Mouse (Mus musculus) liver, adult 2 months (tissue): ENCODE data around the gene Cemip2. TPM values are rescaled to one million over a fixed set of nuclear protein-coding genes. Genes with fewer than 3 reads are reported as not detected.

Experiments used
- DNase-seq: peaks from one replicate; pipeline ENCODE4 v3.0.0-alpha.2; 2011; ENCODE audit warnings: low read depth, low spot score; ENCODE audit errors: extremely low read depth
- H3K27ac ChIP-seq: fragments of 200-500 bp; replicated peaks from 2 replicates; pipeline ENCODE4 v1.5.1; 2012; ENCODE audit warnings: low read depth, mild to moderate bottlenecking, control low read depth, inconsistent platforms, low read length; ENCODE audit not compliant: insufficient read depth
- H3K27me3 ChIP-seq: fragments of 200-500 bp; 2 replicates; pipeline ENCODE4 v1.6.1; 2012; ENCODE audit warnings: mild to moderate bottlenecking, moderate library complexity, low read length, inconsistent platforms; ENCODE audit not compliant: control insufficient read depth, insufficient read depth
- H3K36me3 ChIP-seq: fragments of 200-500 bp; 2 replicates; pipeline ENCODE4 v1.6.1; 2012; ENCODE audit warnings: low read length, inconsistent platforms; ENCODE audit not compliant: control insufficient read depth, insufficient read depth
- H3K4me1 ChIP-seq: fragments of 200-500 bp; 2 replicates; pipeline ENCODE4 v1.6.1; 2011; ENCODE audit warnings: low read length; ENCODE audit not compliant: control insufficient read depth, insufficient read depth
- H3K4me3 ChIP-seq: fragments of 200-500 bp; 2 replicates; pipeline ENCODE4 v1.5.1; 2011; ENCODE audit warnings: low read depth, mild to moderate bottlenecking, control low read depth, low read length, moderate library complexity; ENCODE audit not compliant: insufficient read depth
- H3K79me2 ChIP-seq: fragments of 200-500 bp; 2 replicates; pipeline ENCODE4 v1.6.1; 2012; ENCODE audit warnings: inconsistent platforms, mild to moderate bottlenecking, low read length, moderate library complexity; ENCODE audit not compliant: control insufficient read depth, insufficient read depth
- H3K9ac ChIP-seq: fragments of 200-500 bp; 2 replicates; pipeline ENCODE4 v1.6.1; 2012; ENCODE audit warnings: low read depth, mild to moderate bottlenecking, control low read depth, inconsistent platforms, low read length
- CTCF ChIP-seq: fragments of 200-500 bp; IDR thresholded peaks from 2 replicates; pipeline ENCODE4 v1.5.1; 2011; ENCODE audit warnings: low read depth, low read length, control low read depth
- POLR2A ChIP-seq: fragments of 200-500 bp; IDR thresholded peaks from 2 replicates; pipeline ENCODE4 v1.6.1; 2011; ENCODE audit warnings: low read length, control low read depth; ENCODE audit not compliant: insufficient read depth; ENCODE audit errors: extremely low read depth
- WGBS: fragments of 180-500 bp; shearing (Covaris S2); methylation state at CpG from one replicate; pipeline ENCODE4 v1.1.7; 2018; 5-methylcytosine and 5-hydroxymethylcytosine counted together
- polyA plus RNA-seq: library from polyadenylated mRNA; depleted of rRNA; stranded (reverse); fragments of >200 nt; gene quantifications from 2 replicates; pipeline ENCODE4 v1.2.3, GENCODE M21; 2012
- total RNA-seq: library from RNA; depleted of rRNA; stranded (reverse); fragments of >200 nt; gene quantifications from 2 replicates; pipeline ENCODE4 v1.2.3, GENCODE M21; 2014

Cemip2 gene
- total and polyA plus RNA-seq, 2 experiments, result 2.9 to 18.1 TPM

DNA sequence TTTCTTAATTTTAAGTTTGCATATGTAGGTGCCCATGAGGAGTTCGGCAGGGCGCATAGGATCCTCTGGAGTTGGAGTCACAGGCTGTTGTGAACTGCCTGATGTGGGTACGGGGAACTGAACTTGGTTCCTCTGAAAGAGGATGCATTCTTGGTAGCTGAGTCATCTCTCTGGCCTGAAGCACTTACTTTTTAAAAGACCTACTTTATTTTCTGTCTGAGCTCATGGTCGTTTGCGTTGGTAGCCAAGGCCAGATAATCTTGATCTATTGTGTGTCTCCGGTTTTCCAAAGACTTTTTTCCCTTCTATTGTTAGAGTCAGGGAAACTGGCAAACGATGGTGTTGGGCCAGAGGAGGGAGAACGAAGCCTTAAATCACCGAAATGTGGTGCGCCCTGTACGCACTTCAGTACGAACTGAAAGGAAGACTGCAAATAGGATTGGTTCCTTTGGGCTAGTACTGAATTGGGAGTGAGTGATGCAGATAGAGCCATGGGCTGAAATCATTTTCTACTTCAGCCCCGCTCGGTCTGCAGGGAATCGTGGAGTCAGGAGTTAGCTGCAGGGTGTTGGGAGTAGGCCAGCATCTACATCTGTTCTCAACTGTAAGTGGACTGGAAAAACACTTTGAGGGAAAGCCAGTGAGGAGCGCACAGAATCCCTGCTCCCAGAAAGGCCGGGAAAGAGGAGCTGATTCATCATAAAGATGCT is 40.1 kb upstream of the Cemip2 start:
- Histone ChIP-seq H3K4me1 (0 out of 2 replicates have a peak, but pooled peaks cover 2% of the 10 kb centered on the region), H3K36me3 (no peaks in the 10 kb centered on the region), H3K79me2 (no peaks in the 10 kb centered on the region), H3K27me3 (no peaks in the 10 kb centered on the region), H3K9ac (no peak overlapping the region), H3K4me3 (no peak overlapping the region), H3K27ac (peak overlapping the region; percentile 71)
- peak; percentile 10 for DNase-seq
- 64% methylated on average over 17 of the region's 17 CpGs for WGBS
- no peak for TF ChIP-seq POLR2A
- TF ChIP-seq CTCF, result no peak

DNA sequence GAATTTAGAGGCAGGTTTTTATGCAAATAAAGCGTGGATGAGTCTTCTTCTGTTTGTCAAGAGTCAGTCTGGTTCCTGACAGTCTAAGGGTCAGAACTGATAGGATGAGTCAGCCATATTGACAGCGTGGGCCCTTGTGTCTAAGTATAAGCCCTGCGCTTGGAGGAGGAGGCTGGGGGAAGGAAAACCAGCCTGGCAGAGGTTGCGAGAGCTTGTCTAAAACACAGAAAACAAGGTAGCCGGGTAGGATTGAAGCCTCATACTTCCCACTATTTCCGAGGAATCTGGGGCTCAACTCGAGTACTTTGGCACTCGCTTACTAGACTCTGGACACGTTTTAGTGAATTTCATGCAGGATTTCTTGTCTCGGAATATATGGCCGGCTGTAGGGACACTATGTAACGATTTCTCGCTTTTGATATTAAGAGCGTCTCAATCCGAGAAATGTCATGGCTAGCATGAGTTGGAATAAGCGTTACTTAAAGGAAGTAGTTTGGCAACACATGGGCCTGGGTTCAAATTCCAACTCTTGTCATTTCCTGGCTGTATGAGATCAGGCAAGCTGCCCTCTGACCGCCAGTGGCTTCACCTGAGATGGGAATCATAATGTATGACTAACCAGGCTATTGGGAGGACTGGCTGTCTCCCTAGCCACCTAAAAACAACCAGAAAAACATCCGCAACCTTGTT is 39.4 kb upstream of the Cemip2 start:
- Histone ChIP-seq H3K4me1 (0 out of 2 replicates have a peak, but pooled peaks cover 2% of the 10 kb centered on the region), H3K36me3 (no peaks in the 10 kb centered on the region), H3K27me3 (no peaks in the 10 kb centered on the region), H3K9ac (no peak overlapping the region), H3K79me2 (no peaks in the 10 kb centered on the region), H3K4me3 (no peak overlapping the region), H3K27ac (no peak overlapping the region)
- WGBS, result 87% methylated on average over 18 of the region's 18 CpGs
- no peak for DNase-seq
- TF ChIP-seq CTCF, result no peak
- TF ChIP-seq POLR2A, result no peak

DNA sequence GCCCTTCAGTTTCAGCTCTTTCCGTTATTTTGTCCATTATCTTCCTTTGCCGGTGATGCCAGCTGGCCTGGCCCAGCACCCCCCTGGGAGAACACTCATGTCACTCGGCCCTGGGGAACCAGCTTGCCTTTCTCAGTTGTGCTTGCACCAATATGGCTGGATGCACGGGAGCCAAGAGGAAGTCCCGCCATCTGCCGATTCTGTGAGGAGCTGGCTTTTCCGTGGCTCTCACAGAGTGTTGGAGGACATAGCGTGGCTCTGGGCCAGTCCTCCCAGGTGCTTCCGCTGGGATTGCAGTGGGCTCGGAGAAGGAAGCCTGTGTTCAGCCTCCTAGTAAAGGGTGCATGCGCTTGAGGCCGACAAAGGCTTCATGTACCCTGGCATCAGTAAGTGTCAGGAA is 36.0 kb upstream of the Cemip2 start:
- H3K4me1 ChIP-seq, result 0 out of 2 replicates have a peak, but pooled peaks cover 2% of the 10 kb centered on the region
- DNase-seq, result no peak
- H3K9ac ChIP-seq, result no peak overlapping the region
- H3K36me3 ChIP-seq, result no peaks in the 10 kb centered on the region
- no peak overlapping the region for H3K27ac ChIP-seq
- no peak overlapping the region for H3K4me3 ChIP-seq
- H3K27me3 ChIP-seq, result no peaks in the 10 kb centered on the region
- H3K79me2 ChIP-seq, result no peaks in the 10 kb centered on the region
- TF ChIP-seq CTCF (no peak), POLR2A (no peak)
- WGBS, result 93% methylated on average over 12 of the region's 12 CpGs

DNA sequence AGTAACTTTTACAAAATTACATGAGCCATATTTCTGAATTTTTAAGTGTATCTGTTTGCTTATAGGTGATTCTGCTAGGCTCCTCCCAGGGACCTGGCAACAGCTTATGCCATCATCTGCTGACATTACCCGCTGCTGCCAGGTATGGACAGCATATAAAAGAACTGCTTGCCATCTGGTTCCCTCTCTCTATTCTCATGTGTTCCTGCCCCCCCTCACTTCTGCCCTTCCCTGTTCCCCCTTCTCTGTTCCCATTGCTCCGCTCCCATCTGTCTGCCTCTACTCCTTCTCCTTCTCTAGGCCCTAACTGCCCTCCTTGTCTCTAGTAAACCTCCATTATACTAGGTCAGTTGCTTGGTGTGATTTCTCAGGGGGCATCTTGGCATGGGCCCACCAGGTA is 32.6 kb upstream of the Cemip2 start:
- no peaks in the 10 kb centered on the region for H3K27me3 ChIP-seq
- DNase-seq, result no peak
- no peaks in the 10 kb centered on the region for H3K36me3 ChIP-seq
- no peak overlapping the region for H3K27ac ChIP-seq
- H3K79me2 ChIP-seq, result no peaks in the 10 kb centered on the region
- H3K4me3 ChIP-seq, result no peak overlapping the region
- 96% methylated on average over 2 of the region's 2 CpGs for WGBS
- TF ChIP-seq CTCF (no peak), POLR2A (no peak)
- H3K4me1 ChIP-seq, result no peaks in the 10 kb centered on the region
- H3K9ac ChIP-seq, result no peak overlapping the region

DNA sequence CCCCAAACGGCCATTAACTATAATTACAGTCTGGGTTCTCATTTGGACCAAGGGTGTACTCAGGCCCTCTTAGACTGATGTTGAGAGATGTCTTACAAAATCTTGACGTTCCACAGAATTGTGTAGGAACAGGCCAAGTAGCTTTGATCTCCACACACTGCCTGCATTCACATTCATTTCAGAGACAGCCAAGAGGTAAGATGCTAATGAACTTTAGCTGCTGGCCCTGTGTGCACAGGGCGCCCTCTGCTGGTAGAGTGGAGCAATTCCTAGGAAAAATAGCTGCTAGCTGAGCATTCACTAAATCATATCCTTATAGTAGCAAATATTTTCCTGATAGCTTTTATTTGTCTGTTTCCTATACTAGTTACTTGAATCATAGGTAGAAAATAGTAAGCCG is 30.8 kb upstream of the Cemip2 start:
- Histone ChIP-seq H3K27me3 (no peaks in the 10 kb centered on the region), H3K4me3 (no peak overlapping the region), H3K79me2 (no peaks in the 10 kb centered on the region), H3K9ac (no peak overlapping the region), H3K36me3 (no peaks in the 10 kb centered on the region), H3K4me1 (no peaks in the 10 kb centered on the region), H3K27ac (no peak overlapping the region)
- WGBS, result 22% methylated on average over 4 of the region's 4 CpGs
- peak; percentile 33 for DNase-seq
- peak; percentile 98 for TF ChIP-seq CTCF
- TF ChIP-seq POLR2A, result no peak

DNA sequence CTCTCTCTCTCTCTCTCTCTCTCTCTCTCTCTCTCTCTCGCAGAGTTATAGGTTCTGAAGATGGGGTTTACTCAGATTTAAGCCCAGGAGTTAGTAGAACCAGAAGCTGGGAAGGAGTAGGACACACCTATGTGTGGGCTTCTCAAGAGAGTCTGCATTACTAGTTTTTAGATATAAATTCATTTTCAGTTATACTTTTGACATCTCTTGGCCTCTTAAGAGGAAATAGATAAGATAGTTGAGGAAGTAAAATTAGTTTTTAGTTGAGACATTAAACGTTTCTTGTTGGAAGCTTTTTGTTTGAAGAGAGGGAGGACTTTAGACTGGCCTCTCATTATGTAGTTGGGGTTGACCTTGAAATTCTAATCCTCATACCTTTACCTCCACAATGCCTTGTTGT is 28.0 kb upstream of the Cemip2 start:
- Histone ChIP-seq H3K27me3 (no peaks in the 10 kb centered on the region), H3K36me3 (no peaks in the 10 kb centered on the region), H3K4me3 (no peak overlapping the region), H3K79me2 (no peaks in the 10 kb centered on the region), H3K9ac (no peak overlapping the region), H3K27ac (no peak overlapping the region), H3K4me1 (no peaks in the 10 kb centered on the region)
- DNase-seq, result no peak
- TF ChIP-seq POLR2A (no peak), CTCF (no peak)
- 32% methylated on average over 2 of the region's 2 CpGs for WGBS
